Mouse (Mus musculus): ENCODE data around the gene Prdm1.
A peak's percentile ranks its signal among the peaks of the same experiment; 100 is the strongest.

The Prdm1 gene

DNA sequence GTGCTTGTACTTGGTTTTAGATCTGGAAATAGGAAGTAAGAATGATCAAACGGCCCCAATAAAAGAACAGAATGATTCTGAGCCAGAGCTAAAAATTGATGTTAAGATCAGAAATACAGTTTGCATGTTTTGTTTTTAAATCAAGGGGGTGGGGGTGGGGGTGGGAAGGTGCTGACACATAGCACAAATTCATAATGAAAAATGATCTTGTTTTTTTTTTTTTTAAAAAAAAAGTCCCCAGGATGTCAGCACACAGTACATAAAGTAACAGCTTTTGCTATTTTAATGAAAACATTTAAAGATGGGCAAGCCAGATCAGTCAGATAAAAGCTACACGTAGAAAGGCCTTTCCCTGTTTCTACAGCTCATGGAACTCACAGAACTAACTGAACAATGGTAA, 74.2 kb downstream of the Prdm1 start:
- no peak for DNase-seq

DNA sequence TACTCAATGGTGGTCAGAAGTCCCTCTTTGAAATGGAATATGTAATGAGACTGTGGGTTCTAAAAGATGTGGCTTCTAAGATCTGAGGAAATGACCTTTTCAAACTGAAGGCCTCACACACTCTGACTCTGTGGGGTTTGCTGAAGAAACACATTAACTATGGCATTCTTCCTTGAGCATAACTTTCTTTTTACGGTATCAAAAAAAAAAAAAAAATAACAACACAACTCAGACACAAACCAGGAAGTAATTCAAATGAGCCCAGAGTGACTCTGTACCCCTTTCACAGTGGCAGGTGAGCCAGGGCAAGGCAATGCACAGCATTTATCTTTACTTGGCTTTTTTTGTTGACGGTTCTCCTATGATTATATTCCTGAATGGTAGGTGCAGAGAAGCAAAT, 77.5 kb downstream of the Prdm1 start:
- DNase-seq, result no peak

GRCm38 (mm10) chr10:44450108-44450507, 78.2 kb downstream of the Prdm1 start:
- no peak for DNase-seq

GRCm38 (mm10) chr10:44449666-44450065, 78.6 kb downstream of the Prdm1 start:
- DNase-seq, result no peak

- DNase-seq, result peak; percentile 25 to 51
These were observed 80.1 kb downstream of the Prdm1 start for GRCm38 (mm10) chr10:44448165-44448564.

DNA sequence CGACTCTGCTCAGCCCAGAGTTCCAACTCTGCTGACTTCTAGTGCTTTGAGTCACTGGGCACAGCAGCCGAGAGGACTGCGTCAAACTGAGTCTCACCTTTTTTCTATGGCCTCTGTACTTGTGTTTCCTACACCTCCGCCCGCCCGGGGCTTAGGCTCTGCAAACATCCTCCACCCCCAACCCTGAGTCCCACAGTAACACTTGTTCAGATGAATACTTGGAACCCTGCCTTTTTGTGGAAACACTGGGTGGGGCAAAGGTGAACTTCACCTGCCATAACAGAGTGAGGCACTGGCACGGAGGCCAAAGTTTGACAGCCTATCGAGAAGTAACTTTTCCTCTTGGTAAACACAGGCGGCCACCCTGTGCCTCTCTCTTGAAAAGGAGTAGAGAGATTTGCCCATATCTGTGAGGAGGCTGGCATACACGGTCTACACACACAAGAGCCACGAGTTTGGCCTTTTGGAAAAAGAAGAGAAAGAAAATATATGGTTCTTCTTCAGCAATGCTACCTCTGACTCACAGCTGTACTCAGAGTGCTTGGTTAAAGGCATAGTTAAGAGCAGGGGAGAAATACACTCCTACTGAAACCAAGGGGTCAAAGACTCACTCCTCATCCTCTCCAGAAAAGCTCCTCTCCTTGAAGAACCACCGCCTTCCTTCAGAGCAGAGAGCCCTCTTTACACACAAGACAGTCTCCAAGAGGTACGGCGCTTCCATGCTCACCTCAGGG, 80.7 kb downstream of the Prdm1 start:
- DNase-seq, result peak; percentile 57 to 80

- no peak for DNase-seq
These were observed 81.3 kb downstream of the Prdm1 start for GRCm38 (mm10) chr10:44447001-44447400.

GRCm38 (mm10) chr10:44444415-44444814, 83.9 kb downstream of the Prdm1 start:
- no peak for DNase-seq

GRCm38 (mm10) chr10:44443696-44444095, 84.6 kb downstream of the Prdm1 start:
- no peak for DNase-seq

GRCm38 (mm10) chr10:44439732-44440131, 88.6 kb downstream of the Prdm1 start:
- DNase-seq, result no peak

DNA sequence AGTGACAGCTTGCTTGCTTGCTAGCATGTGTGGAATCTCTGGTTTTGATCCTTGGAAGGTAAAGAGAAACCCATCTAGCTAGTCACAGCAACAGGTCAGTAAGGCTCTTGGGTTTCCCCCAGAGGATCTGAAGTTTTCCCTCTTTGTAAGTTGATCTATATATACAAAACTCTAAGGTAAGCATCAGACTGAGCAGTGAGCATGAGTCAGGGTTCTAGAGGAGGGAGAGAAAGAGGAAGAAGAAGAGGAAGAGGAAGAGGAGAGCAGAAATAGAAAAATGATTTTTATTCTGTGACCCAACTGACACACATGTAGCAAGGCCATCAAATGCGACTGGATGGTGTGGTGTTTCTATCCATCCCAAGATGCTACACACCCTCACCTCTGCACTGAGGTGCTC, 90.7 kb downstream of the Prdm1 start:
- DNase-seq, result no peak

- no peak for DNase-seq
These were observed 92.3 kb downstream of the Prdm1 start for GRCm38 (mm10) chr10:44435956-44436355.

DNA sequence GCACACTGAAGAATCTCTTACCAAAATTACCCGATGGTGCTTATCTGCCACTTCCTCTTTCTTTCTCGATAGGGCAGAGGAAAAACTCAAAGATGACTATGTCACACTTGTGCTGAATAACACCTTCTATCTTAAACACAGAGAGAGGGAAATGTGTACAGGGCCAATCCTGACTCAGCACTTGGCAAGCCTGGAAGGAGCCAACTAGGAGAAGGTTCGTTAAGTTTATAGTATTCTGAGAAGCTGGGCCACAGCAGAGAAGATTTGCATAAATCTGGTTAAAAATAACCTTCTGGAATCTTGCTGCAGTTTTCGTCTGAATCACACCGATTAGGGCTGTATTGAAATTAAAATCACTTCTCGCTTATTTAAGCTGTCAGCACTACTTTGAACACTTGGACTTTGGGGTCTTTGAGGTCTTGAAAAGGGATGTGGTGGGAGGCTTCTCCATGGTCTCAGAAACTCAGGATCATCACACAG, 93.6 kb downstream of the Prdm1 start:
- DNase-seq, result no peak

DNA sequence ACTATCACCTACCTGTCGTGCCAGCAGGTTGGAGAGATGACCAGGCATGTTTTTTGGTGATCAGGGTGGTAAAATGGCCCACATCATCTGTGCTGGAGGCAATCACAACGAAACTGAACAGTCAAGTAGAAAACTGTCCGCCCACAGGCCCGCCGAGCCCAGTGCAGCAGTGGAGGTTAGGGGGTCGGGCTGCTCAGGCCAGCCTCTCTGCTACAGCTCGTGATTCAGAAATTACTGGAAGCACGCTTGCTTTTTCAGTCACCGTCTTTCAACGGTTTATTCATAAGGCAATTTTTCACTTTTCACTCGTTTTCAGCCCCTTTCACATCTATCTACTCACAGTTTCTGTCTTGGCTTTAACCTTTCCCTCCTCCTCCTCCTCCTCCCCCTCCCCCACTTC, 96.1 kb downstream of the Prdm1 start:
- no peak for DNase-seq

DNA sequence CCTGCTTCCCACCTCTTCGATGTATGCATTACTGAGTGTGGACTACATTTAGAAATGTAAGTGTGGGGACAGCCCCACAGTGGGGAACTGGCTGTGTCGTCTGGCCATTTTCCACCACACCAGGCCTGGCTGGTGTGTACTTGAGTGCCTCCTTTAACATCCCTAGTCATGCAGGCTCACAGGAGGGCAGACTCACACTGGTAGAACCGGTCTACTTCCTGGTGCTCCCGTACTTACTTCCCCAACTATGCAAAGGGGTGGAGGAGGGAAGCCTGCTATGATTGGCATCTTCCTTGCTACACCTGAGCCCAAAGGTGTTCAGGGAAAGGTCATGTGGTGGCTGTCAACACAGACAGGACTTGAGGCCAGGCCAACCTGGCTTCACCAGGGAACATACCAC, 96.6 kb downstream of the Prdm1 start:
- peak; percentile 59 to 74 for DNase-seq

GRCm38 (mm10) chr10:44429177-44429888, 99.0 kb downstream of the Prdm1 start:
- DNase-seq, result no peak

- peak; percentile 85 to 90 for DNase-seq
These were observed 100.4 kb downstream of the Prdm1 start for GRCm38 (mm10) chr10:44427891-44428361.

DNA sequence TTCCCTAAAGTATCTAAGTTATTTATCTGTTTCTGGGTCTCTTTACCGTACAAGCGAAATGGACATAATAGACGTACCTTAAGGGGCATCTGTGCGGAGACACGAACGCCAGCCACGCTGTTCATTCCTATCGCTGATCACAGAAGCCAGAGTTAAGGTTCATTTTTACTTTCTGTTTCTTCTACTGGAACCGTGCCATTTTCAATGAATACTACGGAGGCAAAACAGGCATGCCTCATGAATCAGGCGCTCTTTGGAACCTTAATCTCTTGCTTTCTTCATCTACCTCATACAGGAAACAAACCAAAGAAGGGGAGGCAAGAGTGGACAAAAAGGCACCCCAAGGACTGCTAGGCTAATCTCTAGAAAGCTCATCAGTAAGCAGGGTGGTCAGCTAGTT, 100.9 kb downstream of the Prdm1 start:
- DNase-seq, result no peak

GRCm38 (mm10) chr10:44425013-44425412, 103.3 kb downstream of the Prdm1 start:
- DNase-seq, result peak; percentile 68

DNA sequence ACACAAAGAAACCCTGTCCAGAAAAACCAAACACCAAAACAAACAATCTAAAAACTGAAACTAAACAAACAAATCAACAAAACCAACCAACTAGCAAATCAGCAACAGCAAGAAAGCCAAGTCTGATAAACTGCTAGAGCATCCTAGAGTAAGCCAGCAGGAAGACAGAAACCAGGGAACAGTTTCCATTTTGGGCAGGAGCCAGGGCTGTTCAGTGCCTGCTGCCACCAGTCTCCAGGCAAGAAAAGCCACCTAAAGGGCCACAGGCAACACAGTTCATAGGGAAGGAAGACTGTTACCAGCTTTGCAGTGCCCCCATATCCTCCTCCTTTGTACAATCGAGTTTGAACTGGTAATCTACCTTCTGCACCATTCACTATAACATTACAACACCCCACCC, 106.4 kb downstream of the Prdm1 start:
- no peak for DNase-seq

DNA sequence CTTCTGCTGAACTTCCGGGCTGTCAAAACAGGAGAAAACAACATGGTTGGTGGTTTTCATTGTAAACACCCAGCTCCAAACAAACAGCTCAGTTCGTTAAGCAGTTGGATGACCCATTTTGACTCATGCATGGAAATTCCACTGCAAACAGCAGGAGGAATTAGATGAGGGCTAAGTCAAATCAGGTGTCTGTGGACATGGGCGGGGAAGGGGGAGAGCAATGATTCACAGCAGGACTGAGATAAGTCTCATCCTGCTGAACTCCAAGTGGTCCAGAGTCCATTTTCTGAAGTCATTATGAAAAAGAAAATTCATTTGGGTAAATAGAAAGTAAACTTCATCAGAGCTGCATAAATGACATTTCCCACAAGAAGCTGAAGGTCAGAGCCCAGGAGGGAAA, 108.1 kb downstream of the Prdm1 start:
- no peak for DNase-seq

- no peak for DNase-seq
These were observed 109.4 kb downstream of the Prdm1 start for GRCm38 (mm10) chr10:44418901-44419300.

GRCm38 (mm10) chr10:44415576-44415975, 112.7 kb downstream of the Prdm1 start:
- DNase-seq, result no peak

- DNase-seq, result no peak
These were observed 118.3 kb downstream of the Prdm1 start for GRCm38 (mm10) chr10:44409958-44410357.

Data from lung, adult 18-20 months (tissue).